Mouse (Mus musculus) midbrain, embryonic 13.5 days (tissue): ENCODE results near the gene Ltc4s. TPM values are rescaled to one million over a fixed set of nuclear protein-coding genes. Genes with fewer than 3 reads are reported as not detected.

Experiments used
- ATAC-seq: fragments of 200-750 bp; cut with Nextera tagmentation; 2 replicates; pipeline ENCODE4 v1.8.0; 2017; ENCODE audit warnings: mild to moderate bottlenecking, moderate TSS enrichment, moderate library complexity
- H3K27ac ChIP-seq: fragments of 300-500 bp; sonication (generic); 2 replicates; pipeline ENCODE4 v1.5.1; 2015; ENCODE audit warnings: inconsistent platforms, mild to moderate bottlenecking, moderate library complexity
- H3K27me3 ChIP-seq: fragments of 300-500 bp; sonication (generic); 2 replicates; pipeline ENCODE4 v1.6.1; 2015; ENCODE audit warnings: mild to moderate bottlenecking, inconsistent platforms
- H3K36me3 ChIP-seq: fragments of 300-500 bp; sonication (generic); 2 replicates; pipeline ENCODE4 v1.6.1; 2015; ENCODE audit warnings: mild to moderate bottlenecking, inconsistent platforms
- H3K4me1 ChIP-seq: fragments of 300-500 bp; sonication (generic); replicated peaks from 2 replicates; pipeline ENCODE4 v1.6.1; 2015; ENCODE audit warnings: inconsistent platforms
- H3K4me2 ChIP-seq: fragments of 300-500 bp; sonication (generic); replicated peaks from 2 replicates; pipeline ENCODE4 v1.6.1; 2015; ENCODE audit warnings: moderate library complexity, mild to moderate bottlenecking, inconsistent platforms
- H3K4me3 ChIP-seq: fragments of 300-500 bp; sonication (generic); replicated peaks from 2 replicates; pipeline ENCODE4 v1.5.1; 2015; ENCODE audit warnings: mild to moderate bottlenecking, inconsistent platforms
- H3K9ac ChIP-seq: fragments of 300-500 bp; sonication (generic); replicated peaks from 2 replicates; pipeline ENCODE4 v1.6.1; 2015; ENCODE audit warnings: mild to moderate bottlenecking, inconsistent platforms
- H3K9me3 ChIP-seq: fragments of 300-500 bp; sonication (generic); 2 replicates; pipeline ENCODE4 v1.6.1; 2016; ENCODE audit warnings: mild to moderate bottlenecking, inconsistent platforms
- WGBS: fragments of 180-500 bp; shearing (Covaris S2); methylation state at CpG from one replicate; pipeline ENCODE4 v1.1.7; 2015; 5-methylcytosine and 5-hydroxymethylcytosine counted together
- polyA plus RNA-seq: library from polyadenylated mRNA; unstranded; fragments of >200 nt; fragmentation: Nextera tagmentation; extraction: Ambion mirVana; gene quantifications from 2 replicates; pipeline ENCODE4 v1.2.1, GENCODE M21; 2015

Gene Ltc4s
- polyA plus RNA-seq = 0.89 and 1.2 TPM in 2 replicates

DNA sequence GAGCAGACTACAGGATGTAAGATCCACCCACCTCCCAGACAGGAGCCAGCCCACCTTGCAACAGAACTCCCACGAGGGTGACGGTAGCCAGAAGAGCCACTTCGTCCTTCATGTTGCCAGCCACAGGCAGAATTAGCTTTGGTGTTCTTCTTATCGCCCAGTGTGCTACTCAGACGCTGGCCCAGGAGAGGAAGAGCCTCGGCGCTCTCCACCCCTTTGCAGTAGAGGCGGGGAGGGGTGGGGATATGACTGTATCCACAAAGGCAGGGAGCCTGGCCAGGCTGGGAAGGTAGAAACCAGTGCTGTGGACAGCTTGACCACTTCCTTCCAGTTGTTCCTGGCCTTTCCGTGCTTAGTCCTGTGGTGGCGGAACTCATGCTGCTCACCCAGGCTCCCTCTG, at the start of gene Ltc4s:
Gene Ltc4s, minus strand, starts transcription at position 293 of the 400 bp plus-strand sequence.
- Histone ChIP-seq H3K36me3 (peaks cover 19% of the 10 kb centered on the region), H3K9me3 (no peaks in the 10 kb centered on the region), H3K4me1 (peaks cover 20% of the 10 kb centered on the region), H3K4me2 (peak within 1 kb of the TSS; percentile 94), H3K4me3 (peak within 1 kb of the TSS; percentile 61), H3K27me3 (peaks cover 44% of the 10 kb centered on the region), H3K27ac (no peak within 1 kb of the TSS), H3K9ac (no peak within 1 kb of the TSS)
- no peak for ATAC-seq
- WGBS = 51% methylated on average over 10 of the region's 10 CpGs

DNA sequence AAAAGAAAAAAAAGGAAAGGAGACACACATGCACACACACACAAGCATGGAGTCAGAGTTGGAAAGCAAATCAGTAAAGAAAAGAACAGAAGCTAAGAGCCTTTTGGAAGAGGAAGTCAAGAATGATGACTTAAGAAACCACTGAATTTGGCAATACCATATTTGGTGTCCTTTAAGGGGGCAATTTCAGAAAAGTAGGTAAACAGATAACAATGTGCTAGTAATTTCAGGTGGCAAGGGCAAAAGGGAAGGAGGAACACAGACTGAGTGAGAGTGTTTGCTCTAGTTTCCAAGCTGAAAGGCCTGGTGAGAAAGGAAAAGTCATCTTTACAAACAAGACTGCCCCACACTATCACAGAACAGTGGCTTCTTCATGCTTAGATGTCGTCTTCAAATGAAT, 48.0 kb upstream of the Ltc4s start:
- Histone ChIP-seq H3K4me2 (no peak overlapping the region), H3K4me3 (no peak overlapping the region), H3K9ac (no peak overlapping the region), H3K27ac (no peak overlapping the region), H3K9me3 (no peaks in the 10 kb centered on the region), H3K4me1 (peaks cover 30% of the 10 kb centered on the region), H3K27me3 (no peaks in the 10 kb centered on the region), H3K36me3 (peaks cover 15% of the 10 kb centered on the region)
- no peak for ATAC-seq
- 88% methylated on average over 1 of the region's 1 CpGs for WGBS

DNA sequence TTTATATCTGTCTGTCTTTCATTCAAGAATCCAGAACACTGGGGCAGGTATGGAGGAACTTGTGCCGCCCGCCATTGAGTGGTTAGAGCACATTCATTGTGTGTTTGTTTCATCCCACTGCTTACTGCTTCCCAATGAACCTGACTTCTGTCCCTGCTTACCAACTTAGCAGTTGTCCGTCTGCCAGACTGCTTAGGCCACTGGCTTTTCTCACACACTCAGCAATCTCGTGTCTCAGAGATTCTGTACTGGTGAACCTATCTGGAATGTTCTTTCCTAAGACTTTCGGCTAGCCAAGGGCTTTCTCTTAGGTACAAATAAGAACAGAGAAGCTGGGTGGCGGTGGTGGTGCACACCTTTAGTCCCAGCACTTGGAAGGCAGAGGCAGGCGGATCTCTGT, 47.3 kb upstream of the Ltc4s start:
- Histone ChIP-seq H3K4me1 (peaks cover 27% of the 10 kb centered on the region), H3K9me3 (no peaks in the 10 kb centered on the region), H3K36me3 (peaks cover 21% of the 10 kb centered on the region), H3K9ac (no peak overlapping the region; the same call in 1 of the 2 replicates), H3K4me2 (no peak overlapping the region), H3K27ac (no peak overlapping the region), H3K4me3 (no peak overlapping the region), H3K27me3 (no peaks in the 10 kb centered on the region)
- 92% methylated on average over 7 of the region's 7 CpGs for WGBS
- ATAC-seq = no peak

DNA sequence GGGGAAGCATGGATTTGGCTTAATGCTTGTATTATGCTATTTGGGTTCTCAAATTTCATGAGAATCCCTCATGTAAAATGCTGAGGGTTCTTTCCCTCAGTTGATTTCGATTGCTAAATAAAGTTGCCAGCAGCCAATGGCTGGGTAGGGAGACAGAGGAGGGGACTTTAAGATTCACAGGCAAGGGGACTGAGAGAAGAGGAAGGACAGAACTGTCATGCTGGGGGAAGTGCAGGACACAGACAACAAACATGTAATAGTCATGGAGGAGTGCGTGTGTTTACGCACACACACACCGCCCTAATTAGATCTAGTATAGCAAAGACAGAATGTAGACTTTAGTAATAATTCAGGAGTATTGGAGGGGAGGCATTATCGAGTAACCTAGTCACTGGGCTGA, 46.8 kb upstream of the Ltc4s start:
- WGBS = 96% methylated on average over 5 of the region's 5 CpGs
- no peak for ATAC-seq
- peaks cover 22% of the 10 kb centered on the region for H3K36me3 ChIP-seq
- H3K27ac ChIP-seq = no peak overlapping the region
- no peak overlapping the region for H3K4me3 ChIP-seq
- H3K27me3 ChIP-seq = no peaks in the 10 kb centered on the region
- no peak overlapping the region for H3K4me2 ChIP-seq
- H3K4me1 ChIP-seq = peaks cover 23% of the 10 kb centered on the region
- H3K9me3 ChIP-seq = no peaks in the 10 kb centered on the region
- no peak overlapping the region for H3K9ac ChIP-seq

DNA sequence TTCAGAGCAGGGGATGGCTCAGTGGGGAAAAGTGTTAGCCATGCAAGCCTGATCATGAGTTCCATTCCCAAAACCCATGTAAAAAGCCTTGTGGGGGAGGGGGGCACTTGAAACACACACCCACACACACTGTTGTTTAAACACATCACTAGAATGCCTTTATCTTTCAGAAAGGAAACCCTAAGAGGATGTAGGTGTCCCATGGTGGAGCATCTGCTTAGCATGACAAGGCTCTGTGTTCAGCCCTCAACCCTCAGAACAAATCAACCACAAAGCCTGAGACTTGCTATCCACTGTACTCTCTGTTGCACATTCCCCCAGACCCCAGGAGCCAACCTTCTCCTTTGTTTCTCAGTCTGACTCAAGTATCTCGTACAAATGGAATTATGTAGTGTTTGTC, 41.6 kb upstream of the Ltc4s start:
- 73% methylated on average over 1 of the region's 1 CpGs for WGBS
- Histone ChIP-seq H3K4me3 (no peak overlapping the region), H3K9ac (no peak overlapping the region), H3K4me1 (no peaks in the 10 kb centered on the region), H3K9me3 (no peaks in the 10 kb centered on the region), H3K4me2 (no peak overlapping the region), H3K27me3 (no peaks in the 10 kb centered on the region), H3K27ac (no peak overlapping the region), H3K36me3 (peaks cover 10% of the 10 kb centered on the region)
- no peak for ATAC-seq

DNA sequence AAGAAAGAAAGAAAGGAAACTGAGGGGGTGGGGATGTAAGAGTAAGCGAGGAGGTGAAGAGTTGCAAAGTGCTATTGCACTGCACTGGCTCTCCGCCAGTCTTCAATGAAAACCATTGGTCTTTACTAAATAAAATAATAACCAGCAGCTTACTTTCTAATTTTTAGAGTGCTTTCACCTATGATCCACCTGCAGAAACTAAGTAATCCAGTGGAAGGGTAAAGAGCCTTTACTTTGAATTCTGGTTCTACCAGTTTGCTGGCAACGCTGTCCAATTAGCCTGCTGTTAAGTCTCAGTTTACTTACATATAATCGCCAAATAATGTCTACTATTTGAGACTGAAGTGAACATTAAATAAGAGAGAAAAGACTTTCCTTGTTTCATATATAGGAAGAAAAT, 40.6 kb upstream of the Ltc4s start:
- ATAC-seq = no peak
- H3K27me3 ChIP-seq = no peaks in the 10 kb centered on the region
- no peak overlapping the region for H3K4me3 ChIP-seq
- no peak overlapping the region for H3K27ac ChIP-seq
- no peak overlapping the region for H3K9ac ChIP-seq
- H3K4me2 ChIP-seq = no peak overlapping the region
- H3K9me3 ChIP-seq = no peaks in the 10 kb centered on the region
- WGBS = 97% methylated on average over 4 of the region's 4 CpGs
- H3K4me1 ChIP-seq = no peaks in the 10 kb centered on the region
- peaks cover 10% of the 10 kb centered on the region for H3K36me3 ChIP-seq

DNA sequence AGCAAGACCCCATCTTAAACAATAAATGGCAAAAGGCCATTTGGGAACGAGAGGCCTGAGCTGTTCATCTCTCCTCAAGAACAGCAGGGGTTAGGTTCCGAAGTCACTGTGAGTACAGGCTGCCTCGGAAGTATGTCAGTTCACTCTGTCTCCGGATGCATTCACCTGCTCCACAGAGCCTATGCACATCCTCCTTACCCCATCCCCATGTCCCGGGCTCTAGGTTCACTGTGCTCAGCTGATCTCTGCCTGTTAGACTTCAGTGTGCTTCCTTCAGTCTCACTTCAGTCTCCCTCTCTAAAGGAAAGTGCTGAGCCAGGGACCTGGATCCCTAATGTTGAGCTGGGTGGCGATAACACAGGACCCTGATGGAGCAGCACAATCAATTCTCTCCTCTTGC, 39.3 kb upstream of the Ltc4s start:
- no peak overlapping the region; the same call in 1 of the 2 replicates for H3K27ac ChIP-seq
- WGBS = 86% methylated on average over 6 of the region's 6 CpGs
- no peak for ATAC-seq
- H3K4me1 ChIP-seq = 0 out of 2 replicates have a peak, but pooled peaks cover under 1% of the 10 kb centered on the region
- no peak overlapping the region for H3K4me3 ChIP-seq
- H3K9me3 ChIP-seq = no peaks in the 10 kb centered on the region
- H3K27me3 ChIP-seq = no peaks in the 10 kb centered on the region
- H3K36me3 ChIP-seq = peaks cover 10% of the 10 kb centered on the region
- no peak overlapping the region for H3K9ac ChIP-seq
- H3K4me2 ChIP-seq = no peak overlapping the region

DNA sequence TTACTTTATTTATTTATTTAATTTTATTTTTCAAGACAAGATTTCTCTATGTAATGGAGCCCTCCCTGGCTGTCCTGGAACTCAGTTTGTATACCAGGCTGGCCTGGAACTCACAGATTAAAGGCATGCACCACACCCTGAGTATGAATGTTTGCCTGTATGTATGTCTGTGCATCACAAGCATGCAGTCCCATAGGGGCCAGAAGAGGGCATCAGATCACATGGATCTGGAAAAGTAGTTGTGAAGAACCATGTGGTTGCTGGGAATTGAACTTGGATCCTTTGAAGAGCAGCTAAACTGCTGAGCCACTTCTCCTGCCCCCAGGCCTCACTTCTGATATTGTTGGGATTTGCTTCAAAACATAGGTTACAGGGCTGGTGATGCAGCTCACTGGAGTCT, 38.6 kb upstream of the Ltc4s start:
- ATAC-seq = no peak
- Histone ChIP-seq H3K4me3 (no peak overlapping the region), H3K4me2 (no peak overlapping the region), H3K27me3 (no peaks in the 10 kb centered on the region), H3K36me3 (peaks cover 10% of the 10 kb centered on the region), H3K9me3 (no peaks in the 10 kb centered on the region), H3K9ac (no peak overlapping the region), H3K27ac (no peak overlapping the region), H3K4me1 (0 out of 2 replicates have a peak, but pooled peaks cover 3% of the 10 kb centered on the region)

DNA sequence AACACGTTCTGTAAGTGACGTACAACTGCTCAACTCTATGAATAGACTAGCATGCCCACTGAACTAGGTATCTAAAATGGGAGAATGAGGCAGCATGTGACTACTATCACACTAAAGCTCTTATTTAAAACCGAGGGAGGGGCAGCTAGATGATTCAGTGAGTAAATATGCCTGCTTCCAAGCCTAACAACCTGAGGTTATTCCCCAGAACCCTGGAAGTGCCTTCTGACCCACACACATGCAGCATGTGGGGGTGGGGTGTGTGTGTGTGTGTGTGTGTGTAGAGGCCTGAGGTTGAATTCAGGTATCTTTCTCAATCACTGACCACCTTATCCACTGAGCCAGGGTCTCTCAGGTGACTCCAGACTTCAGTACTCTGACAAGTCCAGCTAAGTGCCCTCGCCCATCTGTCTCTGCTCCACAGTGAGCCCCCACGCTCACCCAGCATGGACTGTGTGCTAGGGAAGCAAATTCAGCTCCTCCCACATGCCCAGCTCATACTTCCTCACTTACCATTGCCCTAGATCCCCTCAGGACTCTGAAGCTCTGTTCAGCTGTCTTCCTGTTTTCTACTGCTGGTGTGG, 37.2 kb upstream of the Ltc4s start:
- 91% methylated on average over 5 of the region's 5 CpGs for WGBS
- peak; percentile 27; the same call in 1 of the 2 replicates for ATAC-seq

DNA sequence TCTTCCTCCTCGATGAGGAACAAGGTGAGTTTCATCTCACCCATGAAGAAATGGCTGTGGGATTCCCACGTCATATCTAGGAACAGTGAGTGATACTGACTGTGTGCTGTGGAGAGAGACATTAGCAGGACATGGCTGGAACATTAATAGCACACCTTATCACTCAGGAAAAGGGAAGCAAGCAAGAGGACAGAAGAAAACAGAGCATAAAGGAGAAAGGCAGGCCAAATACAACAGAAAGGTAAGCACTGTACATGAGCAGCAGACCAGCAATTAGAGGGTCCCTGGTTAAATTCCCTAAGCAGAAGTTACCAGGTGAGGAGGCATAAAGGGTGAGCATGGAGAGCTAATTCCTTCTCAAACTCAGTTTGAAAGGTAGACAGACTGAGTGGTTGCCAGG, 36.7 kb upstream of the Ltc4s start:
- no peaks in the 10 kb centered on the region for H3K9me3 ChIP-seq
- no peak overlapping the region for H3K4me2 ChIP-seq
- H3K9ac ChIP-seq = no peak overlapping the region
- no peaks in the 10 kb centered on the region for H3K27me3 ChIP-seq
- 94% methylated on average over 2 of the region's 2 CpGs for WGBS
- H3K4me1 ChIP-seq = 0 out of 2 replicates have a peak, but pooled peaks cover 3% of the 10 kb centered on the region
- ATAC-seq = no peak
- no peak overlapping the region for H3K4me3 ChIP-seq
- peaks cover 3% of the 10 kb centered on the region; the same call in 1 of the 2 replicates for H3K36me3 ChIP-seq
- H3K27ac ChIP-seq = no peak overlapping the region

More for the DNA sequence above, 37.2 kb upstream of the Ltc4s start:
- Histone ChIP-seq H3K27me3 (no peaks in the 10 kb centered on the region), H3K36me3 (peaks cover 4% of the 10 kb centered on the region), H3K4me1 (0 out of 2 replicates have a peak, but pooled peaks cover 3% of the 10 kb centered on the region), H3K27ac (no peak overlapping the region), H3K4me3 (no peak overlapping the region), H3K9ac (no peak overlapping the region), H3K9me3 (no peaks in the 10 kb centered on the region), H3K4me2 (no peak overlapping the region)

DNA sequence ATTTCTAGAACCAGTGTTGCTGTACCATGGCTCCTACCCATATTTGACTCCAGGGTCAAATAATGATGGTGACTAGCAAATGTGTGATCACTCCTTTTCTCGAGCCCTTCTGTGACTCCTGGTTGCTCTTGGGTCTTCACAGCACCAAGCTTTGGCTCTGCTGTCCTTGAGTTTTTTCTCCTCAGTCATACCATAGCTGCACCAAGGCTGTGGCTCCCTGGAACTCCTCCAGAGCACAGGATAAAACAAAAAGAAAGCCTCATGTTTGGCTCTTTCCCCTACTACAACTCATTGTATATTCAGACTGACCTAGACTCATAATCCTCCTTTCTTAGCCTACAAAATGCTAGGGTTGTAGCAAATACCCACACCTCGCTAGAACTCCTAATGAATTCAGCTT, 34.4 kb upstream of the Ltc4s start:
- no peak for ATAC-seq
- 0 out of 2 replicates have a peak, but pooled peaks cover 3% of the 10 kb centered on the region for H3K4me1 ChIP-seq
- no peak overlapping the region for H3K27ac ChIP-seq
- H3K36me3 ChIP-seq = peaks cover 6% of the 10 kb centered on the region; the same call in 1 of the 2 replicates
- H3K9ac ChIP-seq = no peak overlapping the region
- 75% methylated on average over 2 of the region's 2 CpGs for WGBS
- H3K4me3 ChIP-seq = no peak overlapping the region
- H3K27me3 ChIP-seq = no peaks in the 10 kb centered on the region
- H3K4me2 ChIP-seq = no peak overlapping the region
- no peaks in the 10 kb centered on the region for H3K9me3 ChIP-seq

DNA sequence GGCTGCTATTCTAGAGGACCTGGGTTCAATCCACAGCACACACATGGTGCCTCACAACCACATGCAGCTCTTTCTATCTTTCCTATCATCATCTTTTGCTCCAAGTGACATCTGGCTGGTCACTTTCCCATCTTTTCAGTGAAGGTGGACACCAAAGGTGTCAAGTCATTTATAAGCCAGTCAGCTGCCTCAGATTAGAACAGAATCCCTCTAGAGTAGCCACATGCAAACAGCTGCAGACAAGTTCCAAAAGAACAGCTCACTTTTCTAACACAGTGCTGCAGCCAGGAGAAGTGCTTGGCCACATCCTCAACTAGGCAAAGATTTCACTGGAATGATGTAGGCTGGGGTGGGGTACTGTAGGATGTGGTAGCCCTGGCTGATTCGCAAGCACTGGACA, 31.5 kb upstream of the Ltc4s start:
- no peak for ATAC-seq
- Histone ChIP-seq H3K27me3 (no peaks in the 10 kb centered on the region), H3K4me3 (no peak overlapping the region), H3K4me2 (no peak overlapping the region), H3K36me3 (peaks cover 29% of the 10 kb centered on the region), H3K9me3 (no peaks in the 10 kb centered on the region), H3K27ac (no peak overlapping the region), H3K9ac (no peak overlapping the region), H3K4me1 (0 out of 2 replicates have a peak, but pooled peaks cover 3% of the 10 kb centered on the region)
- 96% methylated on average over 1 of the region's 1 CpGs for WGBS

DNA sequence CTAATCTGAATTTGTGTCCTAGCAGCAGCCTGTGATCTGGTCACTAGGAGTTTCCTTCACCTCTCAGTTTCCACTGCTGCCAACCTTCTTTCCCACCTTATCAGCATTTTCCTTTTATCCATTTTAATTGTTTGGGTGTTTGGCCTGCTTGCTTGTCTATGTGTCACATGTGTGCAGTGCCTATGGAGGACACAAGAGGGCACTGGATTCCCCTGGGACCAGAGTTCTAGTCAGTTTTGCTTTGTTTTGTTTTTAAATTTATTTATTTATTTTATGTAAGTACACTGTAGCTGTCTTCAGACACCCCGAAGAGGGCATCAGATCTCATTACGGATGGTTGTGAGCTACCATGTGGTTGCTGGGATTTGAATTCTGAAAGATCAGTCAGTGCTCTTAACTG, 30.7 kb upstream of the Ltc4s start:
- Histone ChIP-seq H3K27ac (no peak overlapping the region), H3K36me3 (peaks cover 36% of the 10 kb centered on the region), H3K4me2 (no peak overlapping the region), H3K27me3 (no peaks in the 10 kb centered on the region), H3K4me1 (0 out of 2 replicates have a peak, but pooled peaks cover 3% of the 10 kb centered on the region), H3K9ac (no peak overlapping the region), H3K9me3 (no peaks in the 10 kb centered on the region), H3K4me3 (no peak overlapping the region)
- 84% methylated on average over 2 of the region's 2 CpGs for WGBS
- ATAC-seq = no peak
